Mouse (Mus musculus): ENCODE results near the gene Nptx1.

DNA sequence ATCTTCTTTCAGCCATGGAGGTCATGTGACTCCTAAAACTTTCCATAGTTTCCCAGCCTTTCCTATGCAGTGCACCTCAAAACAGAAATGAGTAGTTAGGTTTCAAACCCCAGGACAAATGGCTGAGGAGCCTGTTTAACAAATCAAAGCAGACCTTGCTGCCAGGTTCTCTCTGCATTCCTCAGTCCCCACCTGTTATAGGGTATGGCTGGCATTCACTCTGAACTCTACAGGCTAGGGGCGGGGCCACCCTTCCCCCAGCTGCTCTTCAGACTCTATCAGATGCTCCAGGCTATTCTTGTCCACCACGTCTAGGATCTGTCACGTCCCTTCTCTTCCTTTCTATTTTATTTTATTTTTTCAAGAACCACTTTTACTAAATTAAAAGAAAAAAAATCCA is 46.4 kb upstream of the Nptx1 start:
- TF ChIP-seq CTCF (IDR thresholded peaks at IDR 0.05; ENCODE audit: extremely low read depth, insufficient read length, insufficient replicate concordance, low read depth, low read length) = no peak
- TF ChIP-seq POLR2A (IDR thresholded peaks at IDR 0.05; ENCODE audit: low read depth, low read length) = no peak
